In genomic region chr8:33015861-33016260, GRCm38 (mm10) we compare ENCODE assay signal across 21 mouse cellular contexts.
DNase-seq lines count a peak whose midpoint lies in the region; ATAC-seq and TF ChIP-seq lines count a peak whose summit lies in the region.
"Had no signal": no experiment of that assay in that cellular context is flagged by ENCODE, and none has a peak within 500 bp of the region (broad histone marks: within the 10 kb centered on the region; RNA-seq: fewer than 3 reads in every experiment).

No protein-coding gene starts in this region.

- H3K36me3 ChIP-seq in kidney, postnatal 0 days (ENCODE audit: insufficient read depth, low read length) = no peaks in the 10 kb centered on the region
- no peaks in the 10 kb centered on the region for H3K36me3 ChIP-seq in thymus, adult 2 months (ENCODE audit: control insufficient read depth, insufficient read depth, low read length)
- H3K36me3 ChIP-seq: heart, embryonic 15.5 days; limb, embryonic 13.5 days; midbrain, embryonic 12.5 days had no signal

- H3K9ac ChIP-seq in kidney, postnatal 0 days (ENCODE audit: low read depth, low read length) = no peak overlapping the region
- H3K9ac ChIP-seq: heart, embryonic 15.5 days; limb, embryonic 13.5 days; liver, embryonic 14.5 days; midbrain, embryonic 12.5 days had no signal

- DNase-seq in adrenal gland, postnatal 36 days = peak; percentile 2 to 6
- no peak for DNase-seq in adrenal gland, adult 18-20 months (ENCODE audit: low spot score in 2 of 2)
- DNase-seq in kidney, postnatal 0 days (ENCODE audit: low spot score) = peak; percentile 33
- no peak for DNase-seq in kidney, postnatal 4 days
- DNase-seq in 3T3-L1 (ENCODE audit: low read depth, low spot score) (peak; percentile 18), Patski (ENCODE audit: low read depth, low spot score) (no peak)
- DNase-seq in right cerebral cortex, postnatal 4 days = no peak
- no peak for DNase-seq in thymus, adult 2 months
- DNase-seq: cerebellum, adult 18-20 months; gastrocnemius, postnatal 25 days; heart, postnatal 4 days; kidney, adult 8-10 months; kidney, postnatal 25 days; layer of hippocampus, adult 9-11 months; retina, postnatal 1 day; thymus, postnatal 14 days had no signal

- CTCF ChIA-PET in Patski (lab: Charles Lee) = interaction anchor here (1.1 kb wide), 1 partner anchor 169 kb away, joined by 3 read pairs; no protein-coding TSS in a partner anchor

- no peak for ATAC-seq in kidney, postnatal 0 days (replicated peaks; ENCODE audit: low FRiP score, low read depth)
- ATAC-seq in Patski = no peak
- ATAC-seq: forebrain, embryonic 14.5 days had no signal

- no peak overlapping the region for H3K4me3 ChIP-seq in kidney, postnatal 0 days (replicated peaks; ENCODE audit: low read depth, low read length)
- H3K4me3 ChIP-seq in thymus, adult 2 months (ENCODE audit: control insufficient read depth, insufficient read depth, low read length) = no peak overlapping the region
- H3K4me3 ChIP-seq: heart, embryonic 15.5 days; limb, embryonic 13.5 days; midbrain, embryonic 12.5 days had no signal

- POLR2A ChIA-PET in Patski (lab: Charles Lee) = no interaction called here

- no peaks in the 10 kb centered on the region for H3K4me1 ChIP-seq in kidney, postnatal 0 days (replicated peaks; ENCODE audit: insufficient read depth, low read length)
- no peaks in the 10 kb centered on the region for H3K4me1 ChIP-seq in thymus, adult 2 months (replicated peaks; ENCODE audit: control insufficient read depth, insufficient read depth, low read length)
- H3K4me1 ChIP-seq: heart, embryonic 15.5 days; midbrain, embryonic 12.5 days had no signal

- TF ChIP-seq POLR2A in thymus, adult 2 months (IDR thresholded peaks at IDR 0.05; ENCODE audit: control insufficient read depth, extremely low read depth, insufficient read depth, low read length, poor library complexity) = no peak

- TF ChIP-seq CTCF in kidney, postnatal 0 days (IDR thresholded peaks at IDR 0.05; ENCODE audit: low read depth) = peak; percentile 56
- peak; percentile 50 for TF ChIP-seq CTCF in Patski (IDR thresholded peaks at IDR 0.05)
- TF ChIP-seq CTCF in thymus, adult 2 months (IDR thresholded peaks at IDR 0.05; ENCODE audit: borderline replicate concordance, control insufficient read depth, extremely low read depth, insufficient read depth, low read length, poor library complexity) = no peak

- in situ Hi-C loops in Patski (cut with MboI; ENCODE audit: low pct_unique_long_range_greater_than_20kb) = no loop called here

- WGBS in kidney, postnatal 0 days = 72% methylated on average over 3 of the region's 3 CpGs
- WGBS in thymus, adult 2 months = 77% methylated on average over 3 of the region's 3 CpGs

- no peaks in the 10 kb centered on the region for H3K9me3 ChIP-seq in kidney, postnatal 0 days (replicated peaks; ENCODE audit: low read length)
- H3K9me3 ChIP-seq: heart, embryonic 15.5 days; limb, embryonic 13.5 days; midbrain, embryonic 12.5 days had no signal

- H3K27me3 ChIP-seq in kidney, postnatal 0 days (ENCODE audit: insufficient read depth, low read length) = no peaks in the 10 kb centered on the region
- H3K27me3 ChIP-seq in Patski = no peaks in the 10 kb centered on the region
- no peaks in the 10 kb centered on the region for H3K27me3 ChIP-seq in thymus, adult 2 months (ENCODE audit: control insufficient read depth, insufficient read depth, low read length)
- H3K27me3 ChIP-seq: heart, embryonic 15.5 days; limb, embryonic 13.5 days; midbrain, embryonic 12.5 days had no signal

- H3K27ac ChIP-seq in kidney, postnatal 0 days = no peak overlapping the region
- H3K27ac ChIP-seq in thymus, adult 2 months (ENCODE audit: control insufficient read depth, insufficient read depth, low read length) = no peak overlapping the region
- H3K27ac ChIP-seq: heart, embryonic 15.5 days; limb, embryonic 13.5 days; liver, embryonic 14.5 days; midbrain, embryonic 12.5 days had no signal

- H3K4me2 ChIP-seq in kidney, postnatal 0 days (ENCODE audit: low read length) = no peak overlapping the region
- H3K4me2 ChIP-seq: heart, embryonic 15.5 days; limb, embryonic 13.5 days; midbrain, embryonic 12.5 days had no signal

Comparison
In these comparisons a context has a peak if more than half of its experiments do, and no peak if none do; other contexts are left out.
1. DNase-seq: peak in adrenal gland, postnatal 36 days (2 of 2), kidney, postnatal 0 days (single experiment) and 3T3-L1 (single experiment); none in adrenal gland, adult 18-20 months (0 of 2), kidney, postnatal 4 days (0 of 2), Patski (single experiment), right cerebral cortex, postnatal 4 days (single experiment) and thymus, adult 2 months (single experiment).